ENCODE assay signal across 8 mouse cellular contexts in genomic region chr3:89861070-89861469, GRCm38 (mm10). TPM values are rescaled to one million over a fixed set of nuclear protein-coding genes. Genes with fewer than 3 reads are reported as not detected.
DNase-seq lines count a peak whose midpoint lies in the region; ATAC-seq and TF ChIP-seq lines count a peak whose summit lies in the region.

No protein-coding gene starts in this region.

- no peak for TF ChIP-seq CTCF in lung, embryonic 14.5 days (IDR thresholded peaks at IDR 0.05; ENCODE audit: low read depth)

- DNase-seq in kidney, adult 11 months = peak; percentile 68
- peak; percentile 76 for DNase-seq in brain, adult 2 months (ENCODE audit: low read depth, low spot score)
- peak; percentile 31 to 58 for DNase-seq in kidney, adult 8-10 months
- DNase-seq in lung, embryonic 14.5 days = peak; percentile 35
- peak; percentile 64 for DNase-seq in ovary, postnatal 36 days (ENCODE audit: low spot score)
- no peak for DNase-seq in spleen, postnatal 14 days (ENCODE audit: low spot score in 2 of 2)

- H3K9ac ChIP-seq in kidney, embryonic 15.5 days = no peak overlapping the region
- no peak overlapping the region for H3K9ac ChIP-seq in lung, embryonic 14.5 days

- no peaks in the 10 kb centered on the region for H3K9me3 ChIP-seq in kidney, embryonic 15.5 days (replicated peaks)
- H3K9me3 ChIP-seq in lung, embryonic 14.5 days (ENCODE audit: low read depth, low read length) = no peaks in the 10 kb centered on the region

- ATAC-seq in kidney, embryonic 15.5 days (replicated peaks; ENCODE audit: low FRiP score) = no peak
- peak; percentile 91 for ATAC-seq in granulocyte monocyte progenitor cell, adult 5-6 weeks (replicated peaks; ENCODE audit: poor library complexity, severe bottlenecking)
- peak; percentile 41; the same call in 1 of the 2 replicates for ATAC-seq in lung, embryonic 14.5 days (ENCODE audit: insufficient read depth)

- no peaks in the 10 kb centered on the region for H3K27me3 ChIP-seq in kidney, embryonic 15.5 days
- H3K27me3 ChIP-seq in lung, embryonic 14.5 days (ENCODE audit: insufficient read depth, low read length) = no peaks in the 10 kb centered on the region; the same call in 1 of the 2 replicates

- WGBS in kidney, embryonic 15.5 days = 30% methylated on average over 4 of the region's 4 CpGs
- WGBS in lung, embryonic 14.5 days = 27% methylated on average over 4 of the region's 4 CpGs

- H3K27ac ChIP-seq in kidney, embryonic 15.5 days = no peak overlapping the region
- no peak overlapping the region for H3K27ac ChIP-seq in lung, embryonic 14.5 days (ENCODE audit: low read depth)

- no peak overlapping the region for H3K4me2 ChIP-seq in kidney, embryonic 15.5 days
- H3K4me2 ChIP-seq in lung, embryonic 14.5 days = no peak overlapping the region

- H3K4me1 ChIP-seq in kidney, embryonic 15.5 days = peaks cover 20% of the 10 kb centered on the region
- H3K4me1 ChIP-seq in lung, embryonic 14.5 days (ENCODE audit: insufficient read depth) = no peaks in the 10 kb centered on the region

- H3K4me3 ChIP-seq in kidney, embryonic 15.5 days (replicated peaks) = no peak overlapping the region
- no peak overlapping the region for H3K4me3 ChIP-seq in lung, embryonic 14.5 days (ENCODE audit: low read depth, low read length)

- H3K36me3 ChIP-seq in kidney, embryonic 15.5 days = peaks cover 5% of the 10 kb centered on the region; the same call in 1 of the 2 replicates
- H3K36me3 ChIP-seq in lung, embryonic 14.5 days (ENCODE audit: insufficient read depth) = no peaks in the 10 kb centered on the region

RNA-seq across cellular contexts. Expression of gene She, which starts 29.9 kb away (rescaled TPM):
- 6.6 and 7.5 TPM in 2 replicates for polyA plus RNA-seq in kidney, embryonic 15.5 days (2015; fragmentation: Nextera tagmentation; extraction: Ambion mirVana)
- total RNA-seq in granulocyte monocyte progenitor cell, adult 5-6 weeks (2014; fragmentation: Nextera tagmentation) = not detected in 2 replicates
- total RNA-seq in granulocyte monocyte progenitor cell, adult 5-6 weeks (2017) = not detected in 2 replicates
- polyA plus RNA-seq in lung, embryonic 14.5 days (2014; fragmentation: Nextera tagmentation; extraction: Ambion mirVana) = 11.7 and 12.1 TPM in 2 replicates

RNA-seq across cellular contexts. Expression of gene Il6ra, which starts 51.9 kb away (rescaled TPM):
- polyA plus RNA-seq in kidney, embryonic 15.5 days (2015; fragmentation: Nextera tagmentation; extraction: Ambion mirVana) = 0.87 and 1.1 TPM in 2 replicates
- total RNA-seq in granulocyte monocyte progenitor cell, adult 5-6 weeks (2014; fragmentation: Nextera tagmentation) = 35.2 and 36.8 TPM in 2 replicates
- total RNA-seq in granulocyte monocyte progenitor cell, adult 5-6 weeks (2017) = 14.7 and 20.8 TPM in 2 replicates
- 1.4 and 1.7 TPM in 2 replicates for polyA plus RNA-seq in lung, embryonic 14.5 days (2014; fragmentation: Nextera tagmentation; extraction: Ambion mirVana)

Comparison
In these comparisons a context has a peak if more than half of its experiments do, and no peak if none do; other contexts are left out.
1. DNase-seq: peak in kidney, adult 11 months (single experiment), brain, adult 2 months (single experiment), kidney, adult 8-10 months (2 of 2), lung, embryonic 14.5 days (single experiment) and ovary, postnatal 36 days (single experiment); none in spleen, postnatal 14 days (0 of 2).